Mouse (Mus musculus) adrenal gland, postnatal 36 days (tissue): ENCODE results near the gene Nlrp4b. TPM values are rescaled to one million over a fixed set of nuclear protein-coding genes. Genes with fewer than 3 reads are reported as not detected.
"Not testable (repeated sequence)": the region's sequence is repeated elsewhere in the genome, so short reads cannot be mapped to it uniquely, and the experiment has no call there.

Experiments used
- DNase-seq, 2 experiments: peaks; one replicate each; pipeline ENCODE4 v3.0.0; 2021; ENCODE audit warnings: mixed read lengths in 1 of 2
- long read RNA-seq, 2 experiments: library from polyadenylated mRNA; stranded (forward); transcript quantifications; one replicate each; pipeline ENCODE4 v2.0.0; 2021; ENCODE audit warnings: borderline sequencing depth in 2 of 2
- total RNA-seq, 2 experiments: library from RNA; stranded (reverse); gene quantifications; 2 replicates each; pipeline ENCODE4 v1.2.3; 2021

Gene Nlrp4b
- not detected for total RNA-seq
- long read RNA-seq, experiment 1: 0 reads
- long read RNA-seq, experiment 2: 0 reads

DNA sequence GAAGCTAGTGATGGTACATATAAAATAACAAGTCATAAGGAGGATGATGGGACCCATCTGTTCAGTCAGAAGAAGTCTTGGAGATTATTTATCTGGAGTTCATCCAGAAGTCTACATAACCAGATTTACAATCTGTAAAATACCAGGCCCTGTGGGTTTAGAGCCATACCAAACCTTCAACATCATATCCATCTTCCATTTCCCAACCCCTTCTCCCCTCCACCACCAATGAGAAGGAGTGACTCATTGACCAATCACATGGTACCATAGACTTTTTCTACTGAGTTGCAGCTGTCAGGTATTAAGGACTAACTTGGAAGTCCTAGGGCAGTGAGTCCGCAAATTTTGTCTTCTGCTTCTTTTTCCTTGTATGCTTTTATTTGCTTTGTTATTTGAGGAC lies at the start of gene Nlrp4b:
Gene Nlrp4b, plus strand, starts transcription at position 301 of the 400 bp plus-strand sequence.
- DNase-seq: no peak

GRCm38 (mm10) chr7:10754264-10754663 lies 66.7 kb downstream of the Nlrp4b start, which contains the start of gene Vmn1r71:
Gene Vmn1r71, minus strand, starts transcription at chr7:10754364.
- no peak for DNase-seq

DNA sequence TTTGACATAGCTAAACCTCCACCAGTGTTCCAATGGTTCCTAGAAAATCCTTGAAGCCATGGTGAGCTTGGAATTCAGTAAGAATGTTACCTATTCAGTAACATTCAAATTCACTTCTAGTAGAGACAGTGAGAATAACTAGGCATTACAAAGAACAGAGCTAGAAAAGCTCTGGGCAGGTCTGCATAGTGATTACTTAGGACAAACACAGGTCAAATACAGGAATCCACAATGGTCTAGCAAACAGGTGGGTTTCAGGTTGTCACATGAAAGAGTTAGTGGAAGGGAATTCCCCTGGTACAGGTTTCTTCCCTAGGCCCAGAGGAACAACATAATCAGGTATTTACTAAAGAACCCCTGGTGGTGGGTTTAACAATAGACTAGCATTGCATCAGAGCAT lies 70.0 kb downstream of the Nlrp4b start:
- not testable (repeated sequence) for DNase-seq

Other genes starting within 250 kb of the Nlrp4b start
- gene Vmn1r67, start 244.5 kb upstream of the Nlrp4b start, total RNA-seq: not detected
- 1 to 10 TPM; 2.5 to 3.0 TPM for gene Zik1, start 192.4 kb upstream of the Nlrp4b start, total RNA-seq
- gene Vmn1r68, start 129.3 kb upstream of the Nlrp4b start, total RNA-seq: not detected
- gene Vmn1r69, start 74.1 kb upstream of the Nlrp4b start, total RNA-seq: not detected
- not detected for gene Vmn1r70, start 56.3 kb upstream of the Nlrp4b start, total RNA-seq
- gene Vmn1r71, start 66.6 kb downstream of the Nlrp4b start, total RNA-seq: not detected
- gene Zscan4b, start 217.3 kb downstream of the Nlrp4b start, total RNA-seq: not detected